Mouse (Mus musculus) left cerebral cortex, adult 8-10 months (tissue): Measurements from ENCODE around the gene Taar4. TPM values are rescaled to one million over a fixed set of nuclear protein-coding genes. Genes with fewer than 3 reads are reported as not detected.

Experiments
- DNase-seq, 2 experiments: peaks; one replicate each; pipeline ENCODE4 v3.0.0; 2022; ENCODE audit warnings: low spot score in 2 of 2
- total RNA-seq, 4 experiments: library from RNA; stranded (reverse); gene quantifications; 2 replicates each; pipeline ENCODE4 v1.2.4; 2022

Taar4 gene
- total RNA-seq, 4 experiments from 2014 or later = not detected

- DNase-seq = no peak
These were observed 46.7 kb downstream of the Taar4 start for GRCm38 (mm10) chr10:24007034-24007433.

GRCm38 (mm10) chr10:24008143-24008542 is 47.8 kb downstream of the Taar4 start:
- DNase-seq = no peak

Other genes with a start within 250 kb of the Taar4 start
- gene Rps12, start 173.2 kb upstream of the Taar4 start, total RNA-seq = 100 to 1,000 TPM; 157 to 280 (median 225) TPM
- 10 to 100 TPM; 24.2 to 37.6 (median 28.5) TPM for gene Slc18b1, start 163.5 kb upstream of the Taar4 start, total RNA-seq
- under 1 TPM in 1 of 4 experiments, not detected in 3; 0.40 TPM for gene Vnn3, start 109.0 kb upstream of the Taar4 start, total RNA-seq
- gene Vnn1, start 65.8 kb upstream of the Taar4 start, total RNA-seq = under 1 TPM in 2 of 4 experiments, not detected in 2; 0.15 to 0.34 TPM
- gene Taar1, start 40.1 kb upstream of the Taar4 start, total RNA-seq = not detected
- gene Taar2, start 21.9 kb upstream of the Taar4 start, total RNA-seq = not detected
- not detected for gene Taar3, start 10.9 kb upstream of the Taar4 start, total RNA-seq
- gene Taar5, start 10.2 kb downstream of the Taar4 start, total RNA-seq = not detected
- not detected for gene Taar6, start 25.2 kb downstream of the Taar4 start, total RNA-seq
- not detected for gene Taar7a, start 33.0 kb downstream of the Taar4 start, total RNA-seq
- not detected for gene Taar7b, start 39.4 kb downstream of the Taar4 start, total RNA-seq
- not detected for gene Taar7d, start 66.7 kb downstream of the Taar4 start, total RNA-seq
- not detected for gene Taar7e, start 77.1 kb downstream of the Taar4 start, total RNA-seq
- not detected for gene Taar7f, start 89.0 kb downstream of the Taar4 start, total RNA-seq
- gene Taar8a, start 116.0 kb downstream of the Taar4 start, total RNA-seq = not detected
- not detected for gene Taar8b, start 131.8 kb downstream of the Taar4 start, total RNA-seq
- gene Taar8c, start 141.4 kb downstream of the Taar4 start, total RNA-seq = not detected
- gene Taar9, start 149.0 kb downstream of the Taar4 start, total RNA-seq = not detected
- 100 to 1,000 TPM; 127 to 149 (median 139) TPM for gene Stx7, start 188.8 kb downstream of the Taar4 start, total RNA-seq